Mouse (Mus musculus) liver, embryonic 14.5 days (tissue): ENCODE measurements around the gene Creld1.

Experiments
- CTCF ChIP-seq: IDR thresholded peaks from 2 replicates; pipeline ENCODE4 v1.5.1; 2016; ENCODE audit warnings: antibody characterized with exemption, low read depth, control low read depth
- EP300 ChIP-seq: IDR thresholded peaks from 2 replicates; pipeline ENCODE4 v1.6.1; 2016; ENCODE audit warnings: antibody characterized with exemption, low read depth

- TF ChIP-seq CTCF, result no peak
- no peak for TF ChIP-seq EP300
Measured at GRCm38 (mm10) chr6:113531840-113532404, 48.8 kb downstream of the Creld1 start.
